In the genomic region with DNA sequence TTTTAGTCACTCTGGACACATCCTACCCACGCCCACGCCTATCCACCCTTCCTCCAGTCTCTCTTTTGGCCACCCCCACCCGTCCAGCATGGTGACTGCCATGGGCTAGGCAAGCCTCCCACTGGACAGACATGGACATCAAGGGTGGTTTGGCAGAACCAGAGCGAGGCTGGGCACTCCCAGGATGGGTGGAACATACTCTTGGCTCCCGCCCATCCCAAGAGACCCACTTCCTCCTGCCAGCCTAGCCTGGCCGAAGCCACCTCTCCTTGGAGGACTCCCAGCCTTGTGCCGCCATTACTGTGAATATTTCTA, we compare ENCODE assay signal across 13 mouse cellular contexts. TPM values are rescaled to one million over a fixed set of nuclear protein-coding genes. Genes with fewer than 3 reads are reported as not detected.
DNase-seq lines count a peak whose midpoint lies in the region; ATAC-seq lines count a peak whose summit lies in the region.
"Had no signal": no experiment of that assay in that cellular context is flagged by ENCODE, and none has a peak within 500 bp of the region (broad histone marks: within the 10 kb centered on the region; RNA-seq: fewer than 3 reads in every experiment).

No protein-coding gene starts in this region.

- H3K4me2 ChIP-seq in embryonic facial prominence, embryonic 13.5 days: peak overlapping the region; percentile 76

- no peaks in the 10 kb centered on the region for H3K9me3 ChIP-seq in heart, embryonic 10.5 days
- H3K9me3 ChIP-seq in megakaryocyte, embryonic 14.5 days: no peaks in the 10 kb centered on the region
- no peaks in the 10 kb centered on the region for H3K9me3 ChIP-seq in embryonic facial prominence, embryonic 13.5 days
- H3K9me3 ChIP-seq: heart, embryonic 12.5 days; hindbrain, embryonic 12.5 days had no signal

- H3K36me3 ChIP-seq in heart, embryonic 10.5 days: peaks cover 13% of the 10 kb centered on the region; the same call in 1 of the 2 replicates
- H3K36me3 ChIP-seq in megakaryocyte, embryonic 14.5 days (replicated peaks; ENCODE audit: low read length): peaks cover 55% of the 10 kb centered on the region
- H3K36me3 ChIP-seq in embryonic facial prominence, embryonic 13.5 days: peaks cover 6% of the 10 kb centered on the region; the same call in 1 of the 2 replicates
- H3K36me3 ChIP-seq: hindbrain, embryonic 12.5 days had no signal

- 0 out of 2 replicates have a peak overlapping the region, but pooled peaks have one; percentile 61 for H3K9ac ChIP-seq in embryonic facial prominence, embryonic 13.5 days
- H3K9ac ChIP-seq: heart, embryonic 12.5 days; hindbrain, embryonic 12.5 days had no signal

- no peak for DNase-seq in heart, embryonic 10.5 days (ENCODE audit: low spot score)
- DNase-seq in heart, adult 8-10 months (ENCODE audit: low spot score): no peak
- DNase-seq in lung, postnatal 4 days: peak; percentile 54 to 66
- no peak for DNase-seq in left cerebral cortex, postnatal 25 days (ENCODE audit: low spot score in 2 of 2)
- DNase-seq: cerebellum, postnatal 25 days had no signal

- no peak overlapping the region; the same call in 1 of the 2 replicates for H3K4me3 ChIP-seq in heart, embryonic 10.5 days
- H3K4me3 ChIP-seq in megakaryocyte, embryonic 14.5 days (replicated peaks): peak overlapping the region; percentile 14
- H3K4me3 ChIP-seq in embryonic facial prominence, embryonic 13.5 days: peak overlapping the region; percentile 56; the same call in 1 of the 2 replicates
- H3K4me3 ChIP-seq: heart, embryonic 12.5 days; hindbrain, embryonic 12.5 days had no signal

- ATAC-seq in megakaryocyte, adult 5-6 weeks (ENCODE audit: poor library complexity, severe bottlenecking): no peak
- ATAC-seq in embryonic facial prominence, embryonic 13.5 days (ENCODE audit: insufficient number of reproducible peaks, insufficient read depth, low FRiP score, low TSS enrichment, low read depth): no peak

- peaks cover 92% of the 10 kb centered on the region for H3K27me3 ChIP-seq in heart, embryonic 10.5 days (ENCODE audit: insufficient read depth, poor library complexity, severe bottlenecking)
- H3K27me3 ChIP-seq in megakaryocyte, embryonic 14.5 days (replicated peaks): peaks cover 35% of the 10 kb centered on the region
- peaks cover 83% of the 10 kb centered on the region for H3K27me3 ChIP-seq in embryonic facial prominence, embryonic 13.5 days

- 0 out of 2 replicates have a peak overlapping the region, but pooled peaks have one; percentile 57 for H3K27ac ChIP-seq in heart, embryonic 10.5 days
- no peak overlapping the region; the same call in 1 of the 2 replicates for H3K27ac ChIP-seq in embryonic facial prominence, embryonic 13.5 days
- H3K27ac ChIP-seq: hindbrain, embryonic 12.5 days had no signal

- 52% methylated on average over 7 of the region's 7 CpGs for WGBS in heart, embryonic 10.5 days
- 26% methylated on average over 7 of the region's 7 CpGs for WGBS in embryonic facial prominence, embryonic 13.5 days

- H3K4me1 ChIP-seq in heart, embryonic 10.5 days: peaks cover 43% of the 10 kb centered on the region
- peaks cover 77% of the 10 kb centered on the region for H3K4me1 ChIP-seq in megakaryocyte, embryonic 14.5 days
- peaks cover 34% of the 10 kb centered on the region for H3K4me1 ChIP-seq in embryonic facial prominence, embryonic 13.5 days

- intact Hi-C loops in left cerebral cortex, postnatal 25 days (cut with DNase I): no loop called here

RNA-seq across cellular contexts. Expression of a gene that starts 11.7 kb away (rescaled TPM):
- 24.5 and 24.8 TPM in 2 replicates for polyA plus RNA-seq in heart, embryonic 10.5 days (2016; fragmentation: Nextera tagmentation; extraction: Ambion mirVana)
- 10 to 100 TPM; 13.5 to 20.0 (median 17.4) TPM for total RNA-seq in heart, adult 8-10 months (2022)
- 160 and 266 TPM in 2 replicates for polyA plus RNA-seq in megakaryocyte, embryonic 14.5 days (2012; ENCODE audit: insufficient read depth, low replicate concordance)
- 21.4 and 22.3 TPM in 2 replicates for total RNA-seq in megakaryocyte, adult 5-6 weeks (2015)
- total RNA-seq in megakaryocyte, adult 5-6 weeks (2017): 11.3 and 13.5 TPM in 2 replicates
- polyA plus RNA-seq in embryonic facial prominence, embryonic 13.5 days (2015; fragmentation: Nextera tagmentation; extraction: Ambion mirVana): 54.9 and 81.7 TPM in 2 replicates
- total RNA-seq in left cerebral cortex, postnatal 25 days (2021): 1 to 10 TPM; 4.8 to 5.9 TPM
- total RNA-seq: CH12.LX had no signal

RNA-seq across cellular contexts. Expression of a gene that starts 16.7 kb away (rescaled TPM):
- not detected in 2 replicates for polyA plus RNA-seq in heart, embryonic 10.5 days (2016; fragmentation: Nextera tagmentation; extraction: Ambion mirVana)
- not detected for total RNA-seq in heart, adult 8-10 months (2022)
- not detected in 2 replicates for polyA plus RNA-seq in megakaryocyte, embryonic 14.5 days (2012; ENCODE audit: insufficient read depth, low replicate concordance)
- not detected in 2 replicates for total RNA-seq in megakaryocyte, adult 5-6 weeks (2015)
- not detected in 2 replicates for total RNA-seq in megakaryocyte, adult 5-6 weeks (2017)
- polyA plus RNA-seq in embryonic facial prominence, embryonic 13.5 days (2015; fragmentation: Nextera tagmentation; extraction: Ambion mirVana): not detected in 2 replicates
- not detected for total RNA-seq in left cerebral cortex, postnatal 25 days (2021)
- total RNA-seq: CH12.LX; left cerebral cortex, postnatal 36 days had no signal
- polyA plus RNA-seq: heart, embryonic 12.5 days; hindbrain, embryonic 12.5 days; liver, embryonic 16.5 days had no signal

Comparison
In these comparisons a context has a peak if more than half of its experiments do, and no peak if none do; other contexts are left out.
1. DNase-seq: peak in lung, postnatal 4 days (2 of 2); none in heart, embryonic 10.5 days (single experiment), heart, adult 8-10 months (single experiment) and left cerebral cortex, postnatal 25 days (0 of 2).